Mouse (Mus musculus) heart, embryonic 10.5 days (tissue): ENCODE data around the gene Hoxc4. TPM values are rescaled to one million over a fixed set of nuclear protein-coding genes. Genes with fewer than 3 reads are reported as not detected.
A peak's percentile ranks its signal among the peaks of the same experiment; 100 is the strongest.

Source experiments
- DNase-seq: peaks from one replicate; pipeline ENCODE4 v3.0.0-alpha.2; 2017; ENCODE audit warnings: low spot score
- H3K27ac ChIP-seq: fragments of 300-500 bp; sonication (generic); 2 replicates; pipeline ENCODE4 v1.5.1; 2016; ENCODE audit warnings: mild to moderate bottlenecking
- H3K27me3 ChIP-seq: fragments of 300-500 bp; sonication (generic); 2 replicates; pipeline ENCODE4 v1.6.1; 2016; ENCODE audit warnings: mild to moderate bottlenecking; ENCODE audit not compliant: poor library complexity, insufficient read depth, severe bottlenecking
- H3K36me3 ChIP-seq: fragments of 300-500 bp; sonication (generic); 2 replicates; pipeline ENCODE4 v1.6.1; 2016; ENCODE audit warnings: mild to moderate bottlenecking, moderate library complexity
- H3K4me1 ChIP-seq: fragments of 300-500 bp; sonication (generic); 2 replicates; pipeline ENCODE4 v1.6.1; 2016; ENCODE audit warnings: mild to moderate bottlenecking
- H3K4me3 ChIP-seq: fragments of 300-500 bp; sonication (generic); 2 replicates; pipeline ENCODE4 v1.5.1; 2016; ENCODE audit warnings: mild to moderate bottlenecking, moderate library complexity
- H3K9me3 ChIP-seq: fragments of 300-500 bp; sonication (generic); 2 replicates; pipeline ENCODE4 v1.6.1; 2016; ENCODE audit warnings: mild to moderate bottlenecking, moderate library complexity
- WGBS: fragments of 180-500 bp; shearing (Covaris S2); methylation state at CpG from one replicate; pipeline ENCODE4 v1.1.7; 2016; 5-methylcytosine and 5-hydroxymethylcytosine counted together
- polyA plus RNA-seq: library from polyadenylated mRNA; unstranded; fragments of >200 nt; fragmentation: Nextera tagmentation; extraction: Ambion mirVana; gene quantifications from 2 replicates; pipeline ENCODE4 v1.2.1, GENCODE M21; 2016

The Hoxc4 gene
- polyA plus RNA-seq, 1 experiment from 2014 or later = 6.6 TPM

- H3K4me3 ChIP-seq = 0 out of 2 replicates have a peak overlapping the region, but pooled peaks have one; percentile 15
- DNase-seq = no peak
- H3K36me3 ChIP-seq = no peaks in the 10 kb centered on the region
- 0 out of 2 replicates have a peak, but pooled peaks cover 4% of the 10 kb centered on the region for H3K4me1 ChIP-seq
- H3K27ac ChIP-seq = peak overlapping the region; percentile 9; the same call in 1 of the 2 replicates
- no peaks in the 10 kb centered on the region for H3K9me3 ChIP-seq
- peaks cover 96% of the 10 kb centered on the region for H3K27me3 ChIP-seq
- 7% methylated on average over 12 of the region's 12 CpGs for WGBS
Measured at GRCm38 (mm10) chr15:103040601-103041000, 21.9 kb downstream of the Hoxc4 start.

- 10% methylated on average over 5 of the region's 5 CpGs for WGBS
- no peak for DNase-seq
- Histone ChIP-seq H3K9me3 (no peaks in the 10 kb centered on the region), H3K4me3 (no peak overlapping the region), H3K27ac (no peak overlapping the region), H3K27me3 (peaks cover 94% of the 10 kb centered on the region), H3K4me1 (0 out of 2 replicates have a peak, but pooled peaks cover 4% of the 10 kb centered on the region), H3K36me3 (no peaks in the 10 kb centered on the region)
Measured at GRCm38 (mm10) chr15:103041613-103042012, 22.9 kb downstream of the Hoxc4 start.

GRCm38 (mm10) chr15:103042209-103042608, 23.5 kb downstream of the Hoxc4 start:
- Histone ChIP-seq H3K36me3 (no peaks in the 10 kb centered on the region), H3K27me3 (peaks cover 93% of the 10 kb centered on the region), H3K9me3 (no peaks in the 10 kb centered on the region), H3K4me1 (0 out of 2 replicates have a peak, but pooled peaks cover 4% of the 10 kb centered on the region), H3K27ac (no peak overlapping the region), H3K4me3 (no peak overlapping the region)
- no peak for DNase-seq
- WGBS = 5% methylated on average over 1 of the region's 1 CpGs

GRCm38 (mm10) chr15:103051670-103052069, 32.9 kb downstream of the Hoxc4 start:
- WGBS = 76% methylated on average over 2 of the region's 2 CpGs
- no peaks in the 10 kb centered on the region for H3K36me3 ChIP-seq
- H3K27me3 ChIP-seq = peaks cover 96% of the 10 kb centered on the region
- H3K4me3 ChIP-seq = no peak overlapping the region
- H3K9me3 ChIP-seq = no peaks in the 10 kb centered on the region
- H3K27ac ChIP-seq = no peak overlapping the region
- DNase-seq = no peak
- H3K4me1 ChIP-seq = no peaks in the 10 kb centered on the region

GRCm38 (mm10) chr15:103053210-103053609, 34.5 kb downstream of the Hoxc4 start:
- Histone ChIP-seq H3K27ac (no peak overlapping the region), H3K9me3 (no peaks in the 10 kb centered on the region), H3K4me1 (no peaks in the 10 kb centered on the region), H3K4me3 (no peak overlapping the region), H3K36me3 (no peaks in the 10 kb centered on the region), H3K27me3 (peaks cover 98% of the 10 kb centered on the region)
- no peak for DNase-seq

- DNase-seq = no peak
- Histone ChIP-seq H3K36me3 (no peaks in the 10 kb centered on the region), H3K27ac (no peak overlapping the region), H3K4me1 (0 out of 2 replicates have a peak, but pooled peaks cover 2% of the 10 kb centered on the region), H3K4me3 (no peak overlapping the region), H3K9me3 (no peaks in the 10 kb centered on the region), H3K27me3 (peaks cover 96% of the 10 kb centered on the region)
- WGBS = 38% methylated on average over 2 of the region's 2 CpGs
Measured at GRCm38 (mm10) chr15:103056396-103056795, 37.7 kb downstream of the Hoxc4 start.

- peak overlapping the region; percentile 15; the same call in 1 of the 2 replicates for H3K4me3 ChIP-seq
- 2% methylated on average over 12 of the region's 12 CpGs for WGBS
Measured at GRCm38 (mm10) chr15:103058715-103059114, 40.0 kb downstream of the Hoxc4 start.

GRCm38 (mm10) chr15:103059393-103059992, 40.8 kb downstream of the Hoxc4 start:
- peak overlapping the region; percentile 49 for H3K27ac ChIP-seq
- H3K4me1 ChIP-seq = 0 out of 2 replicates have a peak, but pooled peaks cover 4% of the 10 kb centered on the region
- H3K9me3 ChIP-seq = no peaks in the 10 kb centered on the region
- peaks cover 98% of the 10 kb centered on the region for H3K27me3 ChIP-seq
- peak overlapping the region; percentile 25 for H3K4me3 ChIP-seq
- no peak for DNase-seq
- H3K36me3 ChIP-seq = no peaks in the 10 kb centered on the region
- WGBS = 3% methylated on average over 21 of the region's 21 CpGs

More at GRCm38 (mm10) chr15:103058715-103059114, 40.0 kb downstream of the Hoxc4 start:
- H3K27ac ChIP-seq = peak overlapping the region; percentile 36; the same call in 1 of the 2 replicates
- no peak for DNase-seq
- no peaks in the 10 kb centered on the region for H3K36me3 ChIP-seq
- H3K4me1 ChIP-seq = 0 out of 2 replicates have a peak, but pooled peaks cover 4% of the 10 kb centered on the region
- H3K9me3 ChIP-seq = no peaks in the 10 kb centered on the region
- peaks cover 98% of the 10 kb centered on the region for H3K27me3 ChIP-seq

- 12% methylated on average over 11 of the region's 11 CpGs for WGBS
- Histone ChIP-seq H3K4me1 (0 out of 2 replicates have a peak, but pooled peaks cover 4% of the 10 kb centered on the region), H3K27me3 (peaks cover 98% of the 10 kb centered on the region), H3K27ac (peak overlapping the region; percentile 43; the same call in 1 of the 2 replicates), H3K4me3 (0 out of 2 replicates have a peak overlapping the region, but pooled peaks have one; percentile 19), H3K9me3 (no peaks in the 10 kb centered on the region), H3K36me3 (no peaks in the 10 kb centered on the region)
- DNase-seq = no peak
Measured at GRCm38 (mm10) chr15:103060021-103060340, 41.2 kb downstream of the Hoxc4 start.

GRCm38 (mm10) chr15:103060341-103061130, 41.8 kb downstream of the Hoxc4 start:
- Histone ChIP-seq H3K9me3 (no peaks in the 10 kb centered on the region), H3K4me3 (peak overlapping the region; percentile 31), H3K36me3 (no peaks in the 10 kb centered on the region), H3K4me1 (0 out of 2 replicates have a peak, but pooled peaks cover 4% of the 10 kb centered on the region), H3K27me3 (peaks cover 98% of the 10 kb centered on the region), H3K27ac (peak overlapping the region; percentile 43; the same call in 1 of the 2 replicates)
- no peak for DNase-seq
- 2% methylated on average over 36 of the region's 36 CpGs for WGBS

- Histone ChIP-seq H3K27ac (peak overlapping the region; percentile 43; the same call in 1 of the 2 replicates), H3K36me3 (no peaks in the 10 kb centered on the region), H3K4me3 (peak overlapping the region; percentile 31), H3K27me3 (peaks cover 98% of the 10 kb centered on the region), H3K9me3 (no peaks in the 10 kb centered on the region), H3K4me1 (0 out of 2 replicates have a peak, but pooled peaks cover 4% of the 10 kb centered on the region)
- DNase-seq = no peak
- under 1% methylated on average over 30 of the region's 30 CpGs for WGBS
Measured at GRCm38 (mm10) chr15:103061131-103061825, 42.5 kb downstream of the Hoxc4 start.

GRCm38 (mm10) chr15:103061988-103062387, 43.3 kb downstream of the Hoxc4 start:
- Histone ChIP-seq H3K27me3 (peaks cover 98% of the 10 kb centered on the region), H3K9me3 (no peaks in the 10 kb centered on the region), H3K27ac (peak overlapping the region; percentile 29; the same call in 1 of the 2 replicates), H3K36me3 (no peaks in the 10 kb centered on the region), H3K4me1 (0 out of 2 replicates have a peak, but pooled peaks cover 4% of the 10 kb centered on the region), H3K4me3 (no peak overlapping the region)
- DNase-seq = no peak
- WGBS = 8% methylated on average over 2 of the region's 2 CpGs
